Mouse (Mus musculus): ENCODE measurements around the gene Eif2b1. TPM values are rescaled to one million over a fixed set of nuclear protein-coding genes. Genes with fewer than 3 reads are reported as not detected.
"Not testable (repeated sequence)": the region's sequence is repeated elsewhere in the genome, so short reads cannot be mapped to it uniquely, and the experiment has no call there.

Eif2b1 gene
- polyA plus RNA-seq, 1 experiment from 2014 or later = 78.7 TPM

GRCm38 (mm10) chr5:124604296-124604695 is 25.4 kb upstream of the Eif2b1 start:
- Histone ChIP-seq H3K4me3 (ENCODE audit: low read depth, low read length) (no peak overlapping the region), H3K9ac (replicated peaks; ENCODE audit: low read depth, low read length) (no peak overlapping the region), H3K27ac (ENCODE audit: low read length) (no peak overlapping the region), H3K4me2 (replicated peaks; ENCODE audit: low read depth, low read length) (no peak overlapping the region), H3K36me3 (ENCODE audit: control insufficient read depth, insufficient read depth, low read length) (peaks cover 6% of the 10 kb centered on the region), H3K9me3 (ENCODE audit: control insufficient read depth, low read depth, low read length) (no peaks in the 10 kb centered on the region), H3K4me1 (ENCODE audit: control insufficient read depth, insufficient read depth, low read length) (peaks cover under 1% of the 10 kb centered on the region; the same call in 1 of the 2 replicates), H3K27me3 (ENCODE audit: control insufficient read depth, insufficient read depth, low read length) (no peaks in the 10 kb centered on the region)
- ATAC-seq (ENCODE audit: insufficient number of reproducible peaks, insufficient read depth, low FRiP score, low read depth) = no peak
- WGBS = 82% methylated on average over 4 of the region's 4 CpGs

GRCm38 (mm10) chr5:124602349-124602748 is 23.4 kb upstream of the Eif2b1 start:
- Histone ChIP-seq H3K4me2 (replicated peaks; ENCODE audit: low read depth, low read length) (no peak overlapping the region), H3K4me3 (ENCODE audit: low read depth, low read length) (no peak overlapping the region), H3K36me3 (ENCODE audit: control insufficient read depth, insufficient read depth, low read length) (peaks cover 6% of the 10 kb centered on the region), H3K27me3 (ENCODE audit: control insufficient read depth, insufficient read depth, low read length) (no peaks in the 10 kb centered on the region), H3K4me1 (ENCODE audit: control insufficient read depth, insufficient read depth, low read length) (peaks cover 6% of the 10 kb centered on the region; the same call in 1 of the 2 replicates), H3K27ac (ENCODE audit: low read length) (no peak overlapping the region), H3K9me3 (ENCODE audit: control insufficient read depth, low read depth, low read length) (no peaks in the 10 kb centered on the region), H3K9ac (replicated peaks; ENCODE audit: low read depth, low read length) (no peak overlapping the region)
- no peak for ATAC-seq (ENCODE audit: insufficient number of reproducible peaks, insufficient read depth, low FRiP score, low read depth)
- 73% methylated on average over 5 of the region's 5 CpGs for WGBS

- peaks cover 24% of the 10 kb centered on the region for H3K36me3 ChIP-seq (ENCODE audit: control insufficient read depth, insufficient read depth, low read length)
- not testable (repeated sequence) for H3K4me3 ChIP-seq (ENCODE audit: low read depth, low read length); H3K4me1 ChIP-seq (ENCODE audit: control insufficient read depth, insufficient read depth, low read length); H3K9ac ChIP-seq (replicated peaks; ENCODE audit: low read depth, low read length); H3K27ac ChIP-seq (ENCODE audit: low read length); H3K9me3 ChIP-seq (ENCODE audit: control insufficient read depth, low read depth, low read length); ATAC-seq (ENCODE audit: insufficient number of reproducible peaks, insufficient read depth, low FRiP score, low read depth); H3K27me3 ChIP-seq (ENCODE audit: control insufficient read depth, insufficient read depth, low read length); H3K4me2 ChIP-seq (replicated peaks; ENCODE audit: low read depth, low read length)
- 50% methylated on average over 8 of the region's 8 CpGs for WGBS
These were observed 20.8 kb upstream of the Eif2b1 start for GRCm38 (mm10) chr5:124599726-124600125.

GRCm38 (mm10) chr5:124598224-124599174 is 19.6 kb upstream of the Eif2b1 start:
- 6% methylated on average over 30 of the region's 30 CpGs for WGBS
- Histone ChIP-seq H3K27me3 (ENCODE audit: control insufficient read depth, insufficient read depth, low read length) (no peaks in the 10 kb centered on the region), H3K9ac (replicated peaks; ENCODE audit: low read depth, low read length) (peak overlapping the region; percentile 50), H3K4me3 (ENCODE audit: low read depth, low read length) (peak overlapping the region; percentile 89), H3K27ac (ENCODE audit: low read length) (no peak overlapping the region), H3K36me3 (ENCODE audit: control insufficient read depth, insufficient read depth, low read length) (peaks cover 34% of the 10 kb centered on the region), H3K9me3 (ENCODE audit: control insufficient read depth, low read depth, low read length) (no peaks in the 10 kb centered on the region), H3K4me2 (replicated peaks; ENCODE audit: low read depth, low read length) (peak overlapping the region; percentile 94), H3K4me1 (ENCODE audit: control insufficient read depth, insufficient read depth, low read length) (peaks cover 6% of the 10 kb centered on the region; the same call in 1 of the 2 replicates)
- peak; percentile 100 for ATAC-seq (ENCODE audit: insufficient number of reproducible peaks, insufficient read depth, low FRiP score, low read depth)

- Histone ChIP-seq H3K9me3 (ENCODE audit: control insufficient read depth, low read depth, low read length) (no peaks in the 10 kb centered on the region), H3K4me3 (ENCODE audit: low read depth, low read length) (no peak overlapping the region), H3K4me2 (replicated peaks; ENCODE audit: low read depth, low read length) (no peak overlapping the region), H3K27ac (ENCODE audit: low read length) (no peak overlapping the region), H3K36me3 (ENCODE audit: control insufficient read depth, insufficient read depth, low read length) (peaks cover 59% of the 10 kb centered on the region), H3K27me3 (ENCODE audit: control insufficient read depth, insufficient read depth, low read length) (no peaks in the 10 kb centered on the region), H3K9ac (replicated peaks; ENCODE audit: low read depth, low read length) (no peak overlapping the region), H3K4me1 (ENCODE audit: control insufficient read depth, insufficient read depth, low read length) (no peaks in the 10 kb centered on the region)
- 91% methylated on average over 3 of the region's 3 CpGs for WGBS
- ATAC-seq (ENCODE audit: insufficient number of reproducible peaks, insufficient read depth, low FRiP score, low read depth) = no peak
These were observed 13.8 kb upstream of the Eif2b1 start for GRCm38 (mm10) chr5:124592768-124593167.

- no peaks in the 10 kb centered on the region for H3K27me3 ChIP-seq (ENCODE audit: control insufficient read depth, insufficient read depth, low read length)
- H3K9ac ChIP-seq (replicated peaks; ENCODE audit: low read depth, low read length) = no peak overlapping the region
- no peak overlapping the region for H3K27ac ChIP-seq (ENCODE audit: low read length)
- H3K4me2 ChIP-seq (replicated peaks; ENCODE audit: low read depth, low read length) = no peak overlapping the region
- no peak for ATAC-seq (ENCODE audit: insufficient number of reproducible peaks, insufficient read depth, low FRiP score, low read depth)
- H3K4me1 ChIP-seq (ENCODE audit: control insufficient read depth, insufficient read depth, low read length) = peaks cover 14% of the 10 kb centered on the region; the same call in 1 of the 2 replicates
- no peak overlapping the region for H3K4me3 ChIP-seq (ENCODE audit: low read depth, low read length)
- 87% methylated on average over 5 of the region's 5 CpGs for WGBS
- H3K9me3 ChIP-seq (ENCODE audit: control insufficient read depth, low read depth, low read length) = no peaks in the 10 kb centered on the region
- H3K36me3 ChIP-seq (ENCODE audit: control insufficient read depth, insufficient read depth, low read length) = peaks cover 24% of the 10 kb centered on the region
These were observed 3.6 kb upstream of the Eif2b1 start for GRCm38 (mm10) chr5:124582515-124582914.

- no peak for ATAC-seq (ENCODE audit: insufficient number of reproducible peaks, insufficient read depth, low FRiP score, low read depth)
- Histone ChIP-seq H3K4me3 (ENCODE audit: low read depth, low read length) (no peak overlapping the region), H3K27me3 (ENCODE audit: control insufficient read depth, insufficient read depth, low read length) (no peaks in the 10 kb centered on the region), H3K4me2 (replicated peaks; ENCODE audit: low read depth, low read length) (no peak overlapping the region), H3K9me3 (ENCODE audit: control insufficient read depth, low read depth, low read length) (no peaks in the 10 kb centered on the region), H3K4me1 (ENCODE audit: control insufficient read depth, insufficient read depth, low read length) (peaks cover 14% of the 10 kb centered on the region; the same call in 1 of the 2 replicates), H3K27ac (ENCODE audit: low read length) (no peak overlapping the region), H3K9ac (replicated peaks; ENCODE audit: low read depth, low read length) (no peak overlapping the region), H3K36me3 (ENCODE audit: control insufficient read depth, insufficient read depth, low read length) (peaks cover 51% of the 10 kb centered on the region)
- 83% methylated on average over 7 of the region's 7 CpGs for WGBS
These were observed 3.5 kb downstream of the Eif2b1 start for GRCm38 (mm10) chr5:124575467-124575866.

GRCm38 (mm10) chr5:124571068-124571467 is 7.9 kb downstream of the Eif2b1 start:
- Histone ChIP-seq H3K9me3 (ENCODE audit: control insufficient read depth, low read depth, low read length) (no peaks in the 10 kb centered on the region), H3K36me3 (ENCODE audit: control insufficient read depth, insufficient read depth, low read length) (peaks cover 70% of the 10 kb centered on the region), H3K4me1 (ENCODE audit: control insufficient read depth, insufficient read depth, low read length) (no peaks in the 10 kb centered on the region), H3K9ac (replicated peaks; ENCODE audit: low read depth, low read length) (no peak overlapping the region), H3K27ac (ENCODE audit: low read length) (no peak overlapping the region), H3K4me3 (ENCODE audit: low read depth, low read length) (no peak overlapping the region), H3K27me3 (ENCODE audit: control insufficient read depth, insufficient read depth, low read length) (no peaks in the 10 kb centered on the region), H3K4me2 (replicated peaks; ENCODE audit: low read depth, low read length) (no peak overlapping the region)
- no peak for ATAC-seq (ENCODE audit: insufficient number of reproducible peaks, insufficient read depth, low FRiP score, low read depth)
- 86% methylated on average over 12 of the region's 12 CpGs for WGBS
